Mouse (Mus musculus): Measurements from ENCODE around the gene Plxnb3. TPM values are rescaled to one million over a fixed set of nuclear protein-coding genes. Genes with fewer than 3 reads are reported as not detected.
"Not testable (repeated sequence)": the region's sequence is repeated elsewhere in the genome, so short reads cannot be mapped to it uniquely, and the experiment has no call there.

Plxnb3 gene
- polyA plus RNA-seq, 2 experiments = 0.62 to 1.9 TPM

DNA sequence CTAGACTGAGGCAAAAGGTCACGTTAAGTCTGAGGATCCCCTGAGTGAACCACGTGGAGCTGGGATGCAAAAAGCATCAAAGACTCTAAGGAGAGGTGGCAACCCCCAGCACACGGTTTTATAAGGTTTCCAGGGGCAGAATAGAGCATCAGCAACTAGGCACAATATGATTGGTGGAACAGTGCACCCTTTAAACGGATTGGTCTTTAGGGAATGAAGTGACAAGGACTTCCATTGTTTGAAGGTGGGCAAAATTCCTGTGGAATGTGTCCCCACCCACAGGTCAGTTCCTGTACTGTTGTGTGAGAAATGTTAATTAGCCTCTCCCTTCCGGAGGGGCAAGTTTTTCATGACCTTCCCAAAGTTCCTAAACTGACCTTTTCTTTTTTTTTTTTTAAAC is 17.7 kb upstream of the Plxnb3 start:
- no peak for DNase-seq (ENCODE audit: low spot score)
- no peaks in the 10 kb centered on the region for H3K4me1 ChIP-seq (ENCODE audit: control insufficient read depth, insufficient read depth, low read length)
- H3K4me2 ChIP-seq (replicated peaks; ENCODE audit: low read depth, low read length, severe bottlenecking) = no peak overlapping the region
- no peak for ATAC-seq (ENCODE audit: low FRiP score, low read depth)
- H3K4me3 ChIP-seq (replicated peaks; ENCODE audit: low read length) = no peak overlapping the region
- H3K27ac ChIP-seq (replicated peaks; ENCODE audit: low read depth, low read length) = no peak overlapping the region
- no peak overlapping the region for H3K9ac ChIP-seq (ENCODE audit: low read depth, low read length, severe bottlenecking)
- H3K36me3 ChIP-seq (ENCODE audit: control insufficient read depth, insufficient read depth, low read length) = 0 out of 2 replicates have a peak, but pooled peaks cover 3% of the 10 kb centered on the region
- no peaks in the 10 kb centered on the region for H3K9me3 ChIP-seq (ENCODE audit: control insufficient read depth, low read length)
- 55% methylated on average over 5 of the region's 5 CpGs for WGBS
- no peak for TF ChIP-seq POLR2A (IDR thresholded peaks at IDR 0.05; ENCODE audit: borderline replicate concordance, extremely low read depth, insufficient read depth, insufficient read length)
- H3K27me3 ChIP-seq (ENCODE audit: control insufficient read depth, insufficient read depth, low read length) = no peaks in the 10 kb centered on the region

GRCm38 (mm10) chrX:73739841-73740240 is 17.0 kb upstream of the Plxnb3 start:
- not testable (repeated sequence) for H3K9me3 ChIP-seq (ENCODE audit: control insufficient read depth, low read length); DNase-seq (ENCODE audit: low spot score); ATAC-seq (ENCODE audit: low FRiP score, low read depth); H3K9ac ChIP-seq (ENCODE audit: low read depth, low read length, severe bottlenecking); H3K4me2 ChIP-seq (replicated peaks; ENCODE audit: low read depth, low read length, severe bottlenecking); H3K27ac ChIP-seq (replicated peaks; ENCODE audit: low read depth, low read length); H3K4me3 ChIP-seq (replicated peaks; ENCODE audit: low read length); H3K4me1 ChIP-seq (ENCODE audit: control insufficient read depth, insufficient read depth, low read length); H3K36me3 ChIP-seq (ENCODE audit: control insufficient read depth, insufficient read depth, low read length); H3K27me3 ChIP-seq (ENCODE audit: control insufficient read depth, insufficient read depth, low read length)
- 87% methylated on average over 7 of the region's 7 CpGs for WGBS

DNA sequence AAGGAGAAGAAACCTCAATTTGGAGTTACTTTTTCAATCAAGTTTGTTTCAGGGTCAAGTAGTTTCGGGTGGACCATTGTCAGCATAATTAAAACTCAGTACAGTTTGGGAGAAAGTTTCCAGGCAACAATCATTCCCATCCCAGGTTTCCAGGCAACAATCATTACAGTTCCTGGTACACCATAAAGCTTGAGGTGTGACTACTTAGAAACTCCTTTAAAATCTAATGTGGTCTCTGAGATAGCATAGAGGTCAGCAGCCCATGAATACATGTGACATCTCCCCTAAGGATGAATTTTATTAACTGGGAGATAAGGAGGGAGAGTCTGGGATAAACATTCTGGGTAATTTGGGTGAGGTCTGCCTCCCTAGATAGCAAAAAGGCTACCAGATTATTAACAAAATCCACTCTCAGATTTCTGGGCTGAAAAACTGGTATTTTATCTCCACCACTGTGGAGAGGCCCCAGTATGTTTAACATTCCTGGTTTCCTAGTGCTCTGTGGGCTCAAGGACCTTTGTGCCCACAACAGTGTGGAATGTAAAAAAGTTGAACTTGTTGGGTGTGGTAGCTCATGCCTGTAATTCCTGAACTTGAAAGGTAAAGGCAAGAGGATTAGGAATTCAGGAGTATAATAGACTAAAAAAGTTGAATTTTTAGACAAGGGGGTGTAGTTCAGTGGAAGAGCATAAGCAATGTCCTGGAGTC is 12.0 kb upstream of the Plxnb3 start:
- WGBS = 76% methylated on average over 1 of the region's 1 CpGs
- TF ChIP-seq POLR2A (IDR thresholded peaks at IDR 0.05; ENCODE audit: borderline replicate concordance, extremely low read depth, insufficient read depth, insufficient read length) = no peak
- ATAC-seq (ENCODE audit: low FRiP score, low read depth) (no peak), DNase-seq (ENCODE audit: low spot score) (no peak)
- Histone ChIP-seq H3K27me3 (ENCODE audit: control insufficient read depth, insufficient read depth, low read length) (no peaks in the 10 kb centered on the region), H3K4me2 (replicated peaks; ENCODE audit: low read depth, low read length, severe bottlenecking) (no peak overlapping the region), H3K9me3 (ENCODE audit: control insufficient read depth, low read length) (no peaks in the 10 kb centered on the region), H3K27ac (replicated peaks; ENCODE audit: low read depth, low read length) (no peak overlapping the region), H3K4me1 (ENCODE audit: control insufficient read depth, insufficient read depth, low read length) (no peaks in the 10 kb centered on the region), H3K4me3 (replicated peaks; ENCODE audit: low read length) (no peak overlapping the region), H3K36me3 (ENCODE audit: control insufficient read depth, insufficient read depth, low read length) (no peaks in the 10 kb centered on the region), H3K9ac (ENCODE audit: low read depth, low read length, severe bottlenecking) (no peak overlapping the region)

GRCm38 (mm10) chrX:73748977-73749376 is 7.9 kb upstream of the Plxnb3 start:
- no peak for TF ChIP-seq POLR2A (IDR thresholded peaks at IDR 0.05; ENCODE audit: borderline replicate concordance, extremely low read depth, insufficient read depth, insufficient read length)
- Histone ChIP-seq H3K4me1 (ENCODE audit: control insufficient read depth, insufficient read depth, low read length) (no peaks in the 10 kb centered on the region), H3K27me3 (ENCODE audit: control insufficient read depth, insufficient read depth, low read length) (no peaks in the 10 kb centered on the region), H3K27ac (replicated peaks; ENCODE audit: low read depth, low read length) (no peak overlapping the region), H3K9me3 (ENCODE audit: control insufficient read depth, low read length) (no peaks in the 10 kb centered on the region), H3K4me3 (replicated peaks; ENCODE audit: low read length) (no peak overlapping the region), H3K36me3 (ENCODE audit: control insufficient read depth, insufficient read depth, low read length) (no peaks in the 10 kb centered on the region), H3K4me2 (replicated peaks; ENCODE audit: low read depth, low read length, severe bottlenecking) (no peak overlapping the region), H3K9ac (ENCODE audit: low read depth, low read length, severe bottlenecking) (no peak overlapping the region)
- DNase-seq (ENCODE audit: low spot score) = no peak
- no peak for ATAC-seq (ENCODE audit: low FRiP score, low read depth)
- 90% methylated on average over 1 of the region's 1 CpGs for WGBS

- Histone ChIP-seq H3K4me3 (replicated peaks; ENCODE audit: low read length) (no peak overlapping the region), H3K4me1 (ENCODE audit: control insufficient read depth, insufficient read depth, low read length) (no peaks in the 10 kb centered on the region), H3K4me2 (replicated peaks; ENCODE audit: low read depth, low read length, severe bottlenecking) (no peak overlapping the region), H3K27ac (replicated peaks; ENCODE audit: low read depth, low read length) (no peak overlapping the region), H3K9ac (ENCODE audit: low read depth, low read length, severe bottlenecking) (no peak overlapping the region), H3K9me3 (ENCODE audit: control insufficient read depth, low read length) (no peaks in the 10 kb centered on the region), H3K27me3 (ENCODE audit: control insufficient read depth, insufficient read depth, low read length) (no peaks in the 10 kb centered on the region), H3K36me3 (ENCODE audit: control insufficient read depth, insufficient read depth, low read length) (no peaks in the 10 kb centered on the region)
- DNase-seq (ENCODE audit: low spot score) = no peak
- no peak for TF ChIP-seq POLR2A (IDR thresholded peaks at IDR 0.05; ENCODE audit: borderline replicate concordance, extremely low read depth, insufficient read depth, insufficient read length)
- 86% methylated on average over 13 of the region's 13 CpGs for WGBS
- no peak for ATAC-seq (ENCODE audit: low FRiP score, low read depth)
These were observed 1.9 kb downstream of the Plxnb3 start for GRCm38 (mm10) chrX:73758611-73759290.
